Mouse (Mus musculus) ovary, postnatal 36 days (tissue): ENCODE data around the gene Zfp580.
"Not testable (repeated sequence)": the region's sequence is repeated elsewhere in the genome, so short reads cannot be mapped to it uniquely, and the experiment has no call there.

Source experiments
- DNase-seq: peaks from one replicate; pipeline ENCODE4 v3.0.0; 2022; ENCODE audit warnings: low spot score, mixed read lengths

Zfp580 gene

DNA sequence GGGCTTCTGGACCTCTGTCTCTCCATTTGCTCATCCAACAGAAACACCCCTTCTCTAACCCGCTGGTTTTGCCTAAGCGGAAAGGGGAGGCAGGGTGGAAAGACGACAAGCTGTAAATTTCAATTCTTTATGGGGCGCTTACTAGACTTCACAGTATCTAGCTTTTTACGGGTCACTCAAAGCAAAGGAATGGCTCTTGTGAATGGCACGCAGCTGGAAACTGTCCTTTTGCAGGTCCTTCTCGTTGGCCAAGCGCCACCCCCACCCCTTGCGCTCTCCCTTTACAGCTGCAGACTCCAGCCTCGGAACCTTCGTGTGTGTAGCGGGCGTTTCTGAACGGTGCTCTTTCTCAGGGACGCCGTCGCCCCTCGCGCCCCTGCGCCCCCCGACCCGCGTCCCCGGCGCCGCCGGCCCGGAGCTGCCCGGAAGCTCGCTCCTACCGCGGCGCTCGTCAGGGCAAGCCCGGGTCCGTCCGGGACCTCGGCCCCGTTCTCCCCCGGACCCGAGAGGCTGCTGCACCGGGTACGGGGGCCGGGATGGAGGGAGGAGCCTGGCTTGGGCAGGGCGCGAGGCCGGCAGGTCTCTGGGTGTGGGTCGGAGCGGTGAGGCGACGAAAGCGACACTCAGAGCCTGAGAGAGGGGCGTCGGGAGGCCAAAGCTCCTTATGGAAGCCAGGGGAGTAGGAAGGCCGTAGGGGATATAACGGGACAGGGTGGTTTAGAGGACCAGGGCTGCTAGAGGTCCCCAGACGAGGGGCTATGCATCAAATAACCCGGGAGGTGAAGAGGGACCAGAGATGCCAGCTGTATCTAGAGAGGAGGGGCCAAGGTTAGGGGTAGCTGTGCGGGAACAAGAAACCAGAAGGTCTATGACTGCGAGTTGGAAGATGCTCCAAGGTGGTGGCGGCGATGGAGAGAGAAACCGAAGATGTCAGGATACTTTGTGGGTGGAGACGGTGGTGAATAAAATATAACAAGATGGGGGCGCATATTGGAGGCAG is at the start of gene Zfp580:
Zfp580 (plus strand) TSS at position 346 of the 1,000 bp plus-strand sequence.
- peak; percentile 78 for DNase-seq

DNA sequence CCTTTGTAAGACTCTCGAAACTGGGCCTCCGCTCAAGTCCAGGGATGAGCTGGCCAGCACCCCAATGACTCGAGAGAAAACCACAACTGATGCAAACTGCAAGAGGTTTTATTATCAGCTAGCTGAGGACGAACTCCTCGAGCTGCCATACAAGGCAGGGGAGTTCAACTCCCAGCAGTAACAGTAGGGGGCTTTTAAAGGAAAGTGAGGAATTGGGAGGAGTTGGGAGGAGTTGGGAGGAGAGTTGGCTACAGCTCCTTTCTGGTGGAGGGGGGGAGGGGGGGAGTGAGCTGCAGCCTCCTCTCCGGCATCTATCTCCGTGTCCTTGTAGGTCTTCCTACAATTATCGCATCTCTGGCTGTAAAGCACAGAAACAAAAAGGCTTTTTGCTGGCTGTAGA is 48.5 kb upstream of the Zfp580 start:
- not testable (repeated sequence) for DNase-seq

DNA sequence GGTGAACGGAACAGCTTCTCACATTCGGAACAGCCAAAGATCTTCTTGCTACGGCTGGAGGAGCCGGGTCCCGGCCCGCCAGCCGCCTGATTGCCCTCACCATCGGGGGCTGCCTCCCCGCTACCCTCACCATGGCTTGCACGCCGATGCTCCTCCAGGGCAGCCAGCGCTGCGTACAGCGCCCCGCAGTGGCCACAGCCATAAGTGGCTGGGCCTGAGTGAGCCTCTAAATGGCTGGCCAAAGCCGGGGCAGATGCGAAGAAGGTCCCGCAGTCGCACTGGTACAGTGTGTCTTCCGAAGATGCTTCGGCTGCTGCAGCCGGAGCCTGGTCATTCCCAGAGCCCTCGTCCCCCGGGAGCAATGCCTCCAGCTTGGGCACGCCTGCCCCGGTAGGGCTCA is 43.1 kb upstream of the Zfp580 start:
- no peak for DNase-seq

DNA sequence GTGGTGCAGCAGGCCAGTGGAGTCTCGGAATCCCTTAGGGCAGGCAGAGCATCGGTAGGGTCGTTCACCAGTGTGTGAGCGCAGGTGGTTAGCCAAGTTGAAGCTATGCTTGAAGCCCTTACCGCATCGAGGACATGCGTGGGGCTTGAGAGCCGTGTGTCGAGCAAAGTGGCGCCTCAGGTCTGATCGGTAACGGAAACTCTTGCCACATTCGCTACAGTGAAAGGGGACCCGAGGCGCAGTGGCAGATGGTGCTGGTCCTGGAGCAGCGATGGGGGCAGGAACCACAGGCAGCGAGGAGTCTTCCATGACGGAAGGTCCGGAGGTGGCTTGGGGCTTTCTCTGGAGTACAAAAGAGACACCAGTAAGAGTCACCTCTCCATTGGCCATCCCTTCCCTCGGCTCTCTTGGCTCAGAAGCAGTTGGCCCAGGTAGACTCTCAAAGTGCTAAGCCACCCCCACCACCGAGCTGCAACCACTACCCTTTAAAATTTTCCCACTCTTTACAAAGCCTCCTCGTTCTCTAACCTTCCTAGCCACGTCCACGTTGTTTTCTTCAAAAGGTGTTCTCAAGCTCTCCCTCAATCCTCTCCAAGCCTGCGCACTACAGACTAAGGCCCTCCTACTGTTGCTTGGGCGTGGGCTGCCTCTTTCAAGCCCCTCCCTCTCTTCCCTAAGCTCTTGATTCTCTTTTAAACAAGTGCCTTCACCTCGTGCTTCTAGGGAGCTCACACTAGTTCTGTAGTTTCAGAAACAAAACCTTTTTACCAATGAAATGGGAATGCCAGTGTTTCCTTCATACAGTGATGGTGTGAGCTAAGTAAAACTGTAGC is 38.4 kb upstream of the Zfp580 start:
- no peak for DNase-seq

DNA sequence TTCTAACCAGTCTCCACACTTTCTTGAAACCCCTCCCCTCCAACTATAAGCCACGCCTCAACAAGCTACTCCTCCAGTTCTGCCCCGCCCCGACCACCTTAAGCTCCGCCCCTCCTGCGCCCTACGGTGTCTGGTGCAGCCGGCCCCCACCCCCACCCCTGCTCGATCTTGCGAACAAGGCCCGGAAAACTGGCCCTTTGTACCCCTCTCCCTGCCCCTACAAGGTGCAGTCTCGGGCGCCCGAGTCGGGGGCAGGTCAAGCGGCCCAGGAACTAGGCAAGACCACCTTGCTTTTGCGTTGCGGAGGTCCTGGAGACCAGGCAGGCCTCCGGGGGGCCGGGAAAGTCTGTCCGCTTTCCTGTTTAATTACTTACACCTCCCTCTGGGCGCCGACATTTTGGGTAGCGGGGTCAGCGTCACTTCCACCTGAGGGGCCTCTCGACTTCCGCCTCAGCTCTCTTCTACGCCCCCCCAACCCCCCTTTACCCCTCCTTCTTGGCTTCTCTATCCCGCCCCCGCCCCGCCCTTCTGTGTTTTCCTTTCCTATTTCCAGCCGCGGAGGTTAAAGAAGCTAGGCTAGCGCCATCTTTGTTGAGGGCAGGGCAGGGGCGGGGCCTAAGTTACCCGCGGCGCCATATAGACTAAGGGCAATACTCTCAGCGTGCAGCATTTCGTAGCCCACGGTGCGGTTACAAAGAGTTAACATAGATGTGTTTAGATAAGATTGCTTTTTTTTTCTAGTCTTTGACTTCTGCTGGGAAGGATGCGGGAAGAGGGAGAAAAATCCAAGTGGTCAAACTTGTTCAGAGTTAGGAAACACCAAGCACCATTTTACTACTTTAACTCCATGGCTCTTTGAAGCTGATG is 36.9 kb upstream of the Zfp580 start, which contains the start of the genes Zfp524 and Fiz1:
Zfp524 (plus strand) TSS at position 165 of the 867 bp plus-strand sequence.
Fiz1 (minus strand) TSS at position 447 of the 867 bp plus-strand sequence.
- DNase-seq, result peak; percentile 95

DNA sequence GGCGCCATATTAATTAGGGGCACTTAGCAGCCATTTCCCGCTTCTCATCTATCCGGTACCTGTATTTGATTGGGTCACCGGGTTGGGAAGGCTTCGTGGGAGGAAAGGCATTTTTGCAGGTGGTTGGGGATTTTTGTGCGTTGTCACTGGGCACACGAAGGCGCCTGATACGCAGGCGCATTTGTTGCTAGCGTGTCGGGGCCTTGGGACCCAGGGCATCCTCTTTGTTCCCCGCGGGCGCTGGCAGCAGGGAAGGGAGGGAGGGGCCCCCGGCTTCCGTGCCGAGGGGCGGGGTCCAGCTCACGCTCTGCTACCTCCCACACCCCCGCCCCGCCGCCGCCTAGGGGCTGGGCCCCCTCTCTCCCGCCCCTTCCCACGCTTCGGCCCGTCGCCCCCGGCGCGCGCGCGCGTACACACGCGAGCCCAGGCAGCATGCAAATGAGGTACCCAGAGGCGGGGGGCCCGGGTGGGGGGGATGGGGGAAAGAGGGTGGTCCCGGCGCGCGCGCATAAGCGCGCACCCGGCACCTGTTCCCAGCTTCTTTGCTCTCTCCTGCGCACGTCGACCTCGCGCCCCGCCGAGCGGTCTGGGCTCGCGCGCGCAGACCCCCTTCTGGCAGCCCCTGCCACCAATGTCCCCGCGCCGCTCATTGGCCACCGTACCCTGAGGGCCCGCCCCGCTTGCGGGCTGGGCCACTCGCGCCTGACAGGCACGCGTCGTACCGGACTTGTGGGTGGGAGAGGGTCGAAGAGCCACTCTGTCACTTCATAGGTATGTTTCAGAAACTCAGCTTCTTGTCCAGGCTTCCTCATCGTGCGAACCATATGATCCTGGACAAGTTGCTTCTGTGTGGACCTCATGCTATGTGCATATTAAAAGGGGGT is 36.0 kb upstream of the Zfp580 start, which contains the start of gene Gm44973:
Gm44973 (plus strand) TSS at position 379 of the 884 bp plus-strand sequence.
- peak; percentile 95 for DNase-seq

DNA sequence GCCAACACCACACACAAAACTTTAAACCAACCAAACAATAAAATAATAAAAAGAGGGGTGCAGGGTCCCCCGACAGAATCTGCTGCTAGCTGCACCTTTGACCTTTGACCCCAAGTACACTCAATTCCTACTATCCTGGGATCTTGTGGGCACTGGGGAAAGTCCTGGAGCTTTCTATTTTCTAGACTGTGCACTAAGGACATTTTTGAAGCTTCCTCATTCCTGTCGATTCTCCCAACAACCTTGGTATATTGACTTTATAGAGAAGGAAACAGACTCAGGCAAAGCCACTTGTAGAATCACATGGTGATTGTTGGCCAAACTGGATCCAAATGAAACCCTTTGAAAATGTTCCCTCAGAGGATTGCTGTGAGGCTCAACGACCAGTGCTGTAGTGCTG is 35.3 kb upstream of the Zfp580 start:
- DNase-seq, result no peak

DNA sequence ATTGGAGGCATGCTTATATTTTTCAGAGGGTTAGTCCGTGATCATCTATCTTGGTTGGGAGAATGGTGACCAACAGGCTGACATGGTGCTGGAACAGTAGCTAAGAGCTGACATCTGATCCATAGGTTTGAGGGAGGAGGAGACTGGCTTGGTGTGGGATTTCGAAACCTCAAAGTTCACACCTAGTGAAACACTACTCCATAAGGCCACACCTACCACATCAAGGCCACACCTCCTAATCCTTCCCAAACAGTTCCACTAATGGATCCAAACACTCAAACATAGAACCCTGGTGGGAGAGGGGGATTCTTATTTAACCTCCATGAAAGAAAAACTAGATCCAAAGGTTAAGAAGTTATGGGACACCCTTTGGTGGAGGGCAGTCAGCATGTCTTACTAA is 34.4 kb upstream of the Zfp580 start:
- DNase-seq, result no peak

DNA sequence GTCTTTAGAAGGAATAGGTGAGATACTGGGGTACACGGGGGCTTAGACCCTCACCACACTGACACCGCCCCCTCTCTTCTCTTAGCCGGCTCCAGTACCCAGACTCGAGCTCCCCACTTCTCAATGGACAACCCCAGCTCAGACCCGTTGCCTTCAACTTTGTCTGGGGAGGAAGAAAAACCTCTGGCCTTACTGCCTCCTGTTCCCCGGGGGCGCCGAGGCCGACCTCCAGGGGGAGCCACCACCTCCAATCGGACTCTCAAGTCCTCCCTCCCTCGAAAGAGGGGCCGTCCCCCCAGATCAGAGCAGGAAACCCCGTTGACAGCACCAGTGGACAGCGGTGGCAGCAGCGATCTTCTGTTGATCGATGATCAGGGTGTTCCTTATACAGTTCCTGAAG is 34.0 kb upstream of the Zfp580 start:
- no peak for DNase-seq

DNA sequence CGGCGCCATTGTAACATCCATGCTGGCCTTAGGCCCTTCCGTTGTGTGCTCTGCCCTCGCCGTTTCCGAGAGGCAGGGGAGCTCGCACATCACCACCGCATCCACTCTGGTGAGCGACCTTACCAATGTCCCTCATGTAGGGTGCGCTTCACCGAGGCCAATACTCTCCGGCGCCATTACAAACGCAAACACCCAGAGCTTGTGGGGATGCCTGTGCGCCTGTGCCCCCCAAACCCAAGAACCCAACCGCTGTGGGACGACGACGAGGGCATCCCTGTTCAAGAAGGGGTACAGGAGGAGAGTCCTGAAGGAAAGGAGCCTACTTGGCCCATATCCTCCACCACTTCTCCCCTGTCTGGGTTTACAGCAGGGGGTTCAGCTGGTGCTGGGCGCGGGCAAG is 33.4 kb upstream of the Zfp580 start:
- no peak for DNase-seq

DNA sequence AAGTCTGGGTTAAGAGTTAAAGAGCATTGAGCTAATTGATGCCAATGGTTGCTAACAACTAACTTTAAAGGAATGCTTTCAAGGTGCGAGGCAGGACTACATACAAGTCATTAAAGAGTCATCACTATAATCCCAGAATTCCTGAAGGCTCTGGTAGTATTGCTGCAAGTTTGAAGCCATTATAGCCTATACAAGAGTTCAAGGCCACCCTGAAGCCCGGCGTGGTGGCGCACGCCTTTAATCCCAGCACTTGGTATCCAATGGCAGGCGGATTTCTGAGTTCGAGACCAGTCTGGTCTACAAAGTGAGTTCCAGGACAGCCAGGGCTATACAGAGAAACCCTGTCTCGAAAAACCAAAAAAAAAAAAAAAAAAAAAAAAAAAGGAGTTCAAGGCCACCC is 31.8 kb upstream of the Zfp580 start:
- not testable (repeated sequence) for DNase-seq

DNA sequence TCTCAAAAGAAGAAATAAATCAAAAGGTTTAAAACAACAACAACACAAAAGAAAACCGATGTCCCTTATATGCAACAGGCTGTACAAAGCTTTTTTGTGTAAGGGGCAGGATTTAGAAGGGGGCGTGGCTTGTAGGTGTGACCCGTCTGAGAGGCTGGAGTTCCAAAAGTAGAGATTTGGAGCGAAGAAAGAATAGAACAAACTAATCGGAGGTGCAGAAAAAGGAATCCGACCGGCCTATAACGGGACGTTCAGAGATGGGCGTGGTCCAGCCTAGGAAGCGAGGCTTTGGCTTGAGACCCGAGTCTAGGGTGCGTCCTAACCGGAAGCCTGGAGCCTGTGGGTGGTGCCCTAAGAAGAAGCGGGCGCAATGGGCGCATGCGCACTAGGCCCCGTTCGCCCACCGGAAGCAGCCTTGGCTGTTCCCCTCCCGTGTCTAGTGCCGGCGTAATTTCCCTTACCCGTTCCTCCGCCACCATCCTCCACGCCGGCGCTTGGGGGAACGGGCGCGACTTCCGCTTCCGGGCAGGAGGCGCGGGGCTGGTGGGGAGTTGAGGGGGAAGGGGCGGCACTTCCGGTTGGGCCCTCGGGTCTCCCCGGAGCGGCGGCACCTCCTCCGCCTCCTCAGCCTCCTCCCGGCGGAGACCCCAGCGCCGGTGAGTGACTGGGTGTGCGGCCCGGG is 31.2 kb upstream of the Zfp580 start, which contains the start of the genes Zfp865 and Ccdc106:
Zfp865 (plus strand) TSS at position 377 of the 682 bp plus-strand sequence.
Ccdc106 (plus strand) TSS at position 554 of the 682 bp plus-strand sequence.
- peak; percentile 99 for DNase-seq

DNA sequence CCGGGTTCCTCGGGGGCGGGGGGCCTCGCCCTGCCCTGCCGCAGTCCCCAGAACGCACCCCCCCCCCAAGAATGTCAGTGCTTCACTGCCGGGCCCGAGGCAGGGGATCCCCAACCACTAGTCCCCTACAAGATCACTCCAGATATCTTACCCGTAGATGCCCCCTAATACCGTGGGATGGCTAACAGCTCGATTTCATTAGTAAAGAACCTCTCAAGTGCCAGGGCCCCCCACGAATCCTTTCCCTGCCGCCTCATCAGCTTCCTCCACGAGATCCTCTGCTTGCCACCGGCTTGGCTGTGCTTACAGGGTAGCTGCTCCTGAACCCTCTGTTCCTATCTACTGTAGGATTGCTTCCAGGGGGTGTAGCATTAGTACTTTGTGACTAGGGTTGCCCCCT is 30.7 kb upstream of the Zfp580 start:
- DNase-seq, result no peak

DNA sequence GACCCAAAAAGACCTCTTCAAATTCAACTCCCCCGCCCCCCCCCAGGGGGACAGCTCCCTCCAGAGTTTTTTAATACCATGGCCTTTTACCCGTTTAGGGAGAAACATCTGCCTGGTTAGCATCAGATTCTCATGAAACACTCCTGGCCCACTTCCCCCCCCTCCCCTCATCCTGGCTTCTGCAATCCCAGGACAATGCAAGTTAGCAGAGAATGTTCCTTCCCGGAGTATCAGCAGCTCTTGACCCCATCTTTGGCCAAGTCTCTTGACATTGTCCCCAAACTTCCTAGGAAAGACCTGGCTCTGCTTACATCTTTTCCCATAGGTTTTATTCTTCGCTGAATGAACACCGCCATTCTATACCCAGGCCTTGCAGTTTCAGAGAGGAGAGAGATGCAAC is 30.1 kb upstream of the Zfp580 start:
- no peak for DNase-seq

DNA sequence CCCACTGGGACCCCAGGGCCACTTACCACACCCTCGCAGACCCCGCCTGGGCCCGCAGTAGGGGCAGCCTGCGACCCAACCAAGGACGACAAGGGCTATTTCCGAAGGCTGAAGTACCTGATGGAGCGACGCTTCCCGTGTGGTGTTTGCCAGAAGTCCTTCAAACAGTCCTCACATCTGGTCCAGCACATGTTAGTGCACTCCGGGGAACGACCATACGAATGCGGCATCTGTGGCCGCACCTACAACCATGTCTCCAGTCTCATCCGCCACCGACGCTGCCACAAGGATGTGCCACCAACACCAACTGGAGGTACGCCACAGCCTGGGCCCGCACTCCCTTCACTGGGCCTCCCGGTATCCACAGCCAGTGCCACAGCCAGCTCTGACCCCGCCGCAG is 21.8 kb upstream of the Zfp580 start:
- DNase-seq, result no peak

DNA sequence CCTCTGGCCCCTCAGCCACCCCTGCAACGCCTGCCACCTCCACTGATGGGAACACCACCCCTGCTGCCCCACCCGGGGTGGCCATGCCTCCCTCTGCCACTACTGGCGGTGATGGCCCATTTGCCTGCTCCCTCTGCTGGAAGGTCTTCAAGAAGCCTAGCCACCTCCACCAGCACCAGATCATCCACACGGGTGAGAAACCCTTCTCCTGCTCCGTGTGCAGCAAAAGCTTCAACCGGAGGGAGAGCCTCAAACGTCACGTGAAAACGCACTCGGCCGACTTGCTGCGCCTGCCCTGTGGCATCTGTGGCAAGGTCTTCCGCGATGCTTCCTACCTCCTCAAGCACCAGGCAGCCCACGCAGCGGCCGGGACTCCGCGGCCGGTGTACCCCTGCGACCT is 21.4 kb upstream of the Zfp580 start:
- DNase-seq, result no peak

DNA sequence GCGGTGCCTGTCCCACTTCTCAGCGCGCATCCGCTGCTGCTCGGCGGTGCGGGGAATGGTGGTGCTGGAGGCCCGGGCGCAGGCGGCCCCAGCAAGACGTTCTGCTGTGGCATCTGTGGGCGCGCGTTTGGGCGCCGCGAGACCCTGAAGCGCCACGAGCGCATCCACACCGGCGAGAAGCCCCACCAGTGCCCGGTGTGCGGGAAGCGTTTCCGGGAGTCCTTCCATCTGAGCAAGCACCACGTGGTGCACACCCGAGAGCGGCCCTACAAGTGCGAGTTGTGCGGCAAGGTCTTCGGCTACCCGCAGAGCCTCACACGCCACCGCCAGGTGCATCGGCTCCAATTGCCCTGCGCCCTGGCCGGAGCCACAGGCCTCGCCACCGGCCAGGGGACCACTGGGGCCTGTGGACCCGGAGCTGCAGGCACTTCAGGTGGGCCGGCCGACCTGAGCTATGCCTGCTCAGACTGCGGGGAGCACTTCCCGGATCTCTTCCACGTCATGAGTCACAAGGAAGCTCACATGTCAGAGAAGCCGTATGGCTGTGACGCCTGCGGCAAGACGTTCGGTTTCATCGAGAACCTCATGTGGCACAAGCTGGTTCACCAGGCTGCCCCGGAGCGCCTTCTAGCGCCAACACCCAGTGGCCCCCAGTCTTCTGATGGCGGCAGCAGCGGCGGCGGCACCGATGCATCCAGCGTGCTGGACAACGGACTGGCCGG is 20.6 kb upstream of the Zfp580 start:
- no peak for DNase-seq

DNA sequence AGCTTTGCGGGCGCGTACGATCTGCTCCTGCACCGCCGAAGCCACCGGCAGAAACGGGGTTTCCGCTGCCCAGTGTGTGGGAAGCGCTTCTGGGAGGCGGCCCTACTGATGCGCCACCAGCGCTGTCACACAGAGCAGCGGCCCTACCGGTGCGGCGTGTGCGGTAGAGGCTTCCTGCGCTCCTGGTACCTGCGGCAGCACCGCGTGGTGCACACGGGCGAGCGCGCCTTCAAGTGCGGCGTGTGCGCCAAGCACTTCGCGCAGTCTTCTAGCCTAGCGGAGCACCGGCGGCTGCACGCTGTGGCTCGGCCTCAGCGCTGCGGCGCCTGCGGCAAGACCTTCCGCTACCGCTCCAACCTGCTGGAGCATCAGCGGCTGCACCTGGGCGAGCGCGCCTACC is 19.8 kb upstream of the Zfp580 start:
- no peak for DNase-seq

DNA sequence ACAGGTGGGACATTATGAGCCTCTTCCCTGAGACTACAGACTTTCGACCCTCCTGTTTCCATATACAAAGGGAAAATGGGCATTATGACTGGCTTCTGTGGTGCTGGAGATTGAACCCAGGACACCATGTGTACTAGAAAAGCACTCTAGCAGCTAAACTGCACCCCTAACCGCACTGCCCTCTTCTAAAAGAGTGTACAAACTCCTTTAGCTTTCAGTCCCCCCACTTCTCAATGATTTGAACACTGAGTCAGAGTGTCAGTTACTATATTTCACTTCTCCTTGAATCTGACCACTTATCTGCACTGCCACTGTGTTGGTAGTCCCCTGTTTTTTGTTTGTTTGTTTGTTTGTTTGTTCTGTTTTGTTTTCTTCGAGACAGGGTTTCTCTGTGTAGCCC is 17.5 kb upstream of the Zfp580 start, which contains the start of gene 4632433K11Rik:
4632433K11Rik (plus strand) TSS at position 301 of the 400 bp plus-strand sequence.
- DNase-seq, result no peak
